Mouse (Mus musculus): ENCODE measurements at regions not wholly inside any gene's neighbourhood (a gene's known extent, or its start where the extent isn't known, plus 50 kb on each side); places are given as distances from the start of the nearest gene placed in this dataset.

DNA sequence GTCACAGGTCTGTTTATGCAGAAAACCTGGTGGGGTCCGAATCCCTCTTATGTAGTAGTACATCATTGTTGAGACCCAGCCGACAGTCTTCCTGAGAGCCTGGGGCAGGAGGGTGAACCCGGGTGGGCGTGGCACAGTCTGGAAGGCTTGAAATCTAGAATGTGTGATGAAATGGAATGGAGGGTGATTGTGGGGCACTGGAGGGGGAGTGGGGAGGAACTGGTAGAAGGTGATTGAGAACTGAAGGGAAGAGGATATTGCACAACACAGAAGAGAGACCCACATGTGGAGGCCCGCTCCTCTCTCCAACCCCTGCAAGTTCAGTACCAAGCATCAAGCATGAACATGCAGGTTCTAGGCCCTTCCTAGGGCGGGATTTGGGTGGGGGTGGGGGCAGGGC, 206.2 kb upstream of the Sulf2 start:
- TF ChIP-seq POLR2A (IDR thresholded peaks at IDR 0.05; ENCODE audit: insufficient read depth, low read depth, low read length) (no peak), CTCF (IDR thresholded peaks at IDR 0.05) (no peak), EP300 (IDR thresholded peaks at IDR 0.05; ENCODE audit: insufficient read depth, low read depth, low read length) (no peak)

Measured in heart, adult 2 months (tissue).